Mouse (Mus musculus) midbrain, embryonic 10.5 days (tissue): ENCODE data around the gene Cyp11a1. TPM values are rescaled to one million over a fixed set of nuclear protein-coding genes. Genes with fewer than 3 reads are reported as not detected.
A peak's percentile ranks its signal among the peaks of the same experiment; 100 is the strongest.

Experiments used
- DNase-seq: peaks from one replicate; pipeline ENCODE4 v3.0.0-alpha.2; 2017; ENCODE audit warnings: low spot score
- H3K27ac ChIP-seq: fragments of 300-500 bp; sonication (generic); replicated peaks from 2 replicates; pipeline ENCODE4 v1.5.1; 2016; ENCODE audit warnings: mild to moderate bottlenecking
- H3K27me3 ChIP-seq: fragments of 300-500 bp; sonication (generic); 2 replicates; pipeline ENCODE4 v1.6.1; 2016; ENCODE audit warnings: low read depth, mild to moderate bottlenecking; ENCODE audit not compliant: poor library complexity, severe bottlenecking
- H3K36me3 ChIP-seq: fragments of 300-500 bp; sonication (generic); 2 replicates; pipeline ENCODE4 v1.6.1; 2016; ENCODE audit warnings: mild to moderate bottlenecking, moderate library complexity
- H3K4me1 ChIP-seq: fragments of 300-500 bp; sonication (generic); 2 replicates; pipeline ENCODE4 v1.6.1; 2016
- H3K4me3 ChIP-seq: fragments of 300-500 bp; sonication (generic); 2 replicates; pipeline ENCODE4 v1.5.1; 2016; ENCODE audit warnings: mild to moderate bottlenecking, moderate library complexity
- H3K9me3 ChIP-seq: fragments of 300-500 bp; sonication (generic); replicated peaks from 2 replicates; pipeline ENCODE4 v1.6.1; 2016; ENCODE audit warnings: mild to moderate bottlenecking
- WGBS: fragments of 180-500 bp; shearing (Covaris S2); methylation state at CpG from one replicate; pipeline ENCODE4 v1.1.7; 2016; 5-methylcytosine and 5-hydroxymethylcytosine counted together
- polyA plus RNA-seq: library from polyadenylated mRNA; unstranded; fragments of >200 nt; fragmentation: Nextera tagmentation; extraction: Ambion mirVana; gene quantifications from 2 replicates; pipeline ENCODE4 v1.2.1, GENCODE M21; 2016

The Cyp11a1 gene
- polyA plus RNA-seq, 1 experiment from 2014 or later: 0.07 TPM

- Histone ChIP-seq H3K4me3 (peak overlapping the region; percentile 50), H3K36me3 (no peaks in the 10 kb centered on the region), H3K9me3 (no peaks in the 10 kb centered on the region), H3K4me1 (peaks cover 19% of the 10 kb centered on the region), H3K27me3 (peaks cover 33% of the 10 kb centered on the region), H3K27ac (no peak overlapping the region)
- WGBS: 13% methylated on average over 13 of the region's 13 CpGs
- no peak for DNase-seq
Measured at GRCm38 (mm10) chr9:57997511-57998031, 8.6 kb upstream of the Cyp11a1 start.

- DNase-seq: peak; percentile 58
- H3K9me3 ChIP-seq: no peaks in the 10 kb centered on the region
- peaks cover 33% of the 10 kb centered on the region for H3K27me3 ChIP-seq
- peaks cover 18% of the 10 kb centered on the region for H3K4me1 ChIP-seq
- no peaks in the 10 kb centered on the region for H3K36me3 ChIP-seq
- no peak overlapping the region for H3K27ac ChIP-seq
- peak overlapping the region; percentile 50 for H3K4me3 ChIP-seq
- WGBS: under 1% methylated on average over 20 of the region's 20 CpGs
Measured at GRCm38 (mm10) chr9:57998032-57998659, 8.1 kb upstream of the Cyp11a1 start.

- Histone ChIP-seq H3K36me3 (no peaks in the 10 kb centered on the region), H3K4me1 (peaks cover 23% of the 10 kb centered on the region), H3K27me3 (peaks cover 33% of the 10 kb centered on the region), H3K9me3 (no peaks in the 10 kb centered on the region), H3K27ac (no peak overlapping the region), H3K4me3 (no peak overlapping the region)
- 59% methylated on average over 2 of the region's 2 CpGs for WGBS
- no peak for DNase-seq
Measured at GRCm38 (mm10) chr9:57998685-57999084, 7.5 kb upstream of the Cyp11a1 start.

- peaks cover 16% of the 10 kb centered on the region for H3K4me1 ChIP-seq
- WGBS: 57% methylated on average over 2 of the region's 2 CpGs
- no peak overlapping the region for H3K4me3 ChIP-seq
- peaks cover 33% of the 10 kb centered on the region for H3K27me3 ChIP-seq
- H3K36me3 ChIP-seq: no peaks in the 10 kb centered on the region
- no peaks in the 10 kb centered on the region for H3K9me3 ChIP-seq
- H3K27ac ChIP-seq: no peak overlapping the region
- DNase-seq: no peak
Measured at GRCm38 (mm10) chr9:57999676-58000075, 6.5 kb upstream of the Cyp11a1 start.

- Histone ChIP-seq H3K27me3 (peaks cover 7% of the 10 kb centered on the region), H3K27ac (no peak overlapping the region), H3K4me3 (no peak overlapping the region), H3K9me3 (no peaks in the 10 kb centered on the region), H3K36me3 (no peaks in the 10 kb centered on the region), H3K4me1 (peaks cover 10% of the 10 kb centered on the region)
- 47% methylated on average over 2 of the region's 2 CpGs for WGBS
- no peak for DNase-seq
Measured at GRCm38 (mm10) chr9:58003272-58003671, 2.9 kb upstream of the Cyp11a1 start.

GRCm38 (mm10) chr9:58008336-58009014 lies 2.3 kb downstream of the Cyp11a1 start:
- H3K27me3 ChIP-seq: no peaks in the 10 kb centered on the region
- peak overlapping the region; percentile 91 for H3K27ac ChIP-seq
- H3K4me3 ChIP-seq: peak overlapping the region; percentile 41
- H3K36me3 ChIP-seq: no peaks in the 10 kb centered on the region
- peaks cover 32% of the 10 kb centered on the region for H3K4me1 ChIP-seq
- WGBS: 66% methylated on average over 12 of the region's 12 CpGs
- no peaks in the 10 kb centered on the region for H3K9me3 ChIP-seq
- DNase-seq: no peak

GRCm38 (mm10) chr9:58009015-58009362 lies 2.8 kb downstream of the Cyp11a1 start:
- 9% methylated on average over 6 of the region's 6 CpGs for WGBS
- Histone ChIP-seq H3K4me1 (peaks cover 31% of the 10 kb centered on the region), H3K36me3 (no peaks in the 10 kb centered on the region), H3K27ac (peak overlapping the region; percentile 91), H3K27me3 (no peaks in the 10 kb centered on the region), H3K9me3 (no peaks in the 10 kb centered on the region), H3K4me3 (peak overlapping the region; percentile 41)
- peak; percentile 80 for DNase-seq

GRCm38 (mm10) chr9:58009588-58009987 lies 3.4 kb downstream of the Cyp11a1 start:
- Histone ChIP-seq H3K36me3 (no peaks in the 10 kb centered on the region), H3K4me1 (peaks cover 33% of the 10 kb centered on the region), H3K9me3 (no peaks in the 10 kb centered on the region), H3K27ac (peak overlapping the region; percentile 91), H3K4me3 (no peak overlapping the region), H3K27me3 (no peaks in the 10 kb centered on the region)
- WGBS: 56% methylated on average over 3 of the region's 3 CpGs
- DNase-seq: no peak

GRCm38 (mm10) chr9:58011027-58011426 lies 4.8 kb downstream of the Cyp11a1 start:
- Histone ChIP-seq H3K9me3 (no peaks in the 10 kb centered on the region), H3K4me3 (no peak overlapping the region), H3K36me3 (no peaks in the 10 kb centered on the region), H3K27me3 (no peaks in the 10 kb centered on the region), H3K27ac (peak overlapping the region; percentile 4; the same call in 1 of the 2 replicates), H3K4me1 (peaks cover 36% of the 10 kb centered on the region)
- WGBS: 44% methylated on average over 7 of the region's 7 CpGs
- DNase-seq: no peak

- H3K4me3 ChIP-seq: no peak overlapping the region
- H3K4me1 ChIP-seq: peaks cover 36% of the 10 kb centered on the region
- no peaks in the 10 kb centered on the region for H3K27me3 ChIP-seq
- WGBS: 80% methylated on average over 8 of the region's 8 CpGs
- H3K36me3 ChIP-seq: no peaks in the 10 kb centered on the region
- DNase-seq: no peak
- H3K27ac ChIP-seq: no peak overlapping the region; the same call in 1 of the 2 replicates
- no peaks in the 10 kb centered on the region for H3K9me3 ChIP-seq
Measured at GRCm38 (mm10) chr9:58011552-58011951, 5.3 kb downstream of the Cyp11a1 start.

- Histone ChIP-seq H3K4me3 (no peak overlapping the region), H3K36me3 (no peaks in the 10 kb centered on the region), H3K27me3 (no peaks in the 10 kb centered on the region), H3K27ac (no peak overlapping the region), H3K9me3 (no peaks in the 10 kb centered on the region), H3K4me1 (peaks cover 36% of the 10 kb centered on the region)
- DNase-seq: no peak
- WGBS: 67% methylated on average over 2 of the region's 2 CpGs
Measured at GRCm38 (mm10) chr9:58012486-58012885, 6.3 kb downstream of the Cyp11a1 start.

- 70% methylated on average over 2 of the region's 2 CpGs for WGBS
Measured at GRCm38 (mm10) chr9:58012935-58013334, 6.7 kb downstream of the Cyp11a1 start.

More at GRCm38 (mm10) chr9:58012935-58013334, 6.7 kb downstream of the Cyp11a1 start:
- Histone ChIP-seq H3K27ac (no peak overlapping the region), H3K4me3 (no peak overlapping the region), H3K27me3 (no peaks in the 10 kb centered on the region), H3K36me3 (no peaks in the 10 kb centered on the region), H3K9me3 (no peaks in the 10 kb centered on the region), H3K4me1 (peaks cover 36% of the 10 kb centered on the region)
- DNase-seq: no peak
